Mouse (Mus musculus): ENCODE data around the gene Nav2. TPM values are rescaled to one million over a fixed set of nuclear protein-coding genes. Genes with fewer than 3 reads are reported as not detected.

Gene Nav2
- total and polyA plus RNA-seq, 2 experiments from 2014 or later = 16.3 to 44.0 TPM

DNA sequence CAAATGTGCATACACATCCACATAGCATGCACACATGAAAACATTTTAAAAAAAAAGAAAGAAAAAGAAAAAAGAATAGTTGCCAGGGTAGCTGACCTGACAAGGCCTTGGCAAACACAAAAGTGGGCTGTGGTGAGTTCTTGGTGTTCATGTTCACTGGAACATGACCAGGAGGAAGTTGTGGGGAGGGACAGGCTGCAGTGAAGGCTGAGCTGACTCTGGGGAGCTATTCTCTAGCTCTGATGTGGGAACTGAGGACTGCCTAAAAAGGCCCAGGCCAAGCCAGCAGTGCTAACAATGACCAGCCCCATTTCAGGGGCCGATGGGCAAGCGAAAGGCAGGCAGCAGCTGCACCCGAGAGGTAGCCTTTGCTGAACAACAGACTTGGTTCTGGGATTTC lies 388.6 kb downstream of the Nav2 start:
- no peaks in the 10 kb centered on the region; the same call in 1 of the 2 replicates for H3K4me1 ChIP-seq (ENCODE audit: insufficient read depth)
- no peak for DNase-seq
- no peaks in the 10 kb centered on the region for H3K27me3 ChIP-seq (ENCODE audit: insufficient read depth, low read length)
- 67% methylated on average over 3 of the region's 3 CpGs for WGBS
- H3K36me3 ChIP-seq (ENCODE audit: insufficient read depth) = no peaks in the 10 kb centered on the region
- no peak overlapping the region for H3K27ac ChIP-seq (ENCODE audit: low read depth, low read length)
- ATAC-seq = no peak
- no peaks in the 10 kb centered on the region for H3K9me3 ChIP-seq (ENCODE audit: low read length)
- TF ChIP-seq CTCF (IDR thresholded peaks at IDR 0.05; ENCODE audit: low read depth) = no peak
- no peak overlapping the region for H3K9ac ChIP-seq
- no peak overlapping the region for H3K4me3 ChIP-seq (ENCODE audit: low read depth, low read length)
- H3K4me2 ChIP-seq (ENCODE audit: low read depth) = no peak overlapping the region

DNA sequence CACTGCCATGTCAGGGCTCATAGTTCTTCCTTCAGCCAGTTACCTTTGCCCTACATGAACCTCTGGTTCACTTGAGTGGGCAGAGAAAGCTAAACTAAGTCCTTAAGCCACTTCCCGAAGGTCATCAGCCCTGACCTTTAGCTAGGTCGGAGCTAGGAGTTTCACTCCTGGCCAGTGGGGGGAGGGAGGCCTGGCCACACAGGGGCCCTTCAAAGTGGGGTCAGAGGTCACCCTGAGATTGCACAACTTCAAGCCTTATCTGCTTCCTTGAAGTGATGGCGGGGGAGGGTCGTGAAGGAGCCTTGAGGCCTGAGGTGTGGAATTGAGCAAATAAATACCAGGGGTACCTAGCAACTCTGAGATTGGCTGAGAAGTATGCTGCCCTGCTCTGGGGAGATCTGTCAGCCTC lies 389.9 kb downstream of the Nav2 start:
- no peaks in the 10 kb centered on the region for H3K27me3 ChIP-seq (ENCODE audit: insufficient read depth, low read length)
- ATAC-seq (no peak), DNase-seq (no peak)
- no peak overlapping the region for H3K4me2 ChIP-seq (ENCODE audit: low read depth)
- TF ChIP-seq CTCF (IDR thresholded peaks at IDR 0.05; ENCODE audit: low read depth) = no peak
- 38% methylated on average over 4 of the region's 4 CpGs for WGBS
- no peaks in the 10 kb centered on the region for H3K9me3 ChIP-seq (ENCODE audit: low read length)
- peaks cover 2% of the 10 kb centered on the region for H3K4me1 ChIP-seq (ENCODE audit: insufficient read depth)
- no peaks in the 10 kb centered on the region for H3K36me3 ChIP-seq (ENCODE audit: insufficient read depth)
- no peak overlapping the region for H3K4me3 ChIP-seq (ENCODE audit: low read depth, low read length)
- no peak overlapping the region for H3K9ac ChIP-seq
- no peak overlapping the region for H3K27ac ChIP-seq (ENCODE audit: low read depth, low read length)

DNA sequence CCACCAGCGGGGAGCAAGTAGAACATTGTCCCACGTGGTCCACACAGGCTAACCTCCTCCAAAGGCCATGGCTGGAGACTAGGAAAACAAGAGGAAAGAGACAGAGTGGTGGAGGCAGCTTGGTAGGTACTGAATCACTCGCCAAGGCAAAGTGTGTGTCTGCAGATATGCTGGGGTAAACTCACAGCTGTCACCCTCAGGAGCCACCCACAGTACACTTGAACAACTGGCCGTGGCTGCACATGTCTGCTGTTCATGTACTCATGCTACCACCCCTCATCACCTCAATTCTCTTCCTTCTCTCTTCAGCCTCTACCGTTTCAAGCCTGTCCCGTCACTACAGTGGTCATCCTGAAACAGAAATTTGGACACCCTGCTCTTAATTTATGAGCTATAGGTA lies 393.0 kb downstream of the Nav2 start:
- H3K4me1 ChIP-seq (ENCODE audit: insufficient read depth) = peaks cover 9% of the 10 kb centered on the region
- no peak overlapping the region for H3K27ac ChIP-seq (ENCODE audit: low read depth, low read length)
- TF ChIP-seq CTCF (IDR thresholded peaks at IDR 0.05; ENCODE audit: low read depth) = no peak
- no peak overlapping the region for H3K9ac ChIP-seq
- H3K4me3 ChIP-seq (ENCODE audit: low read depth, low read length) = no peak overlapping the region
- H3K4me2 ChIP-seq (ENCODE audit: low read depth) = no peak overlapping the region
- H3K27me3 ChIP-seq (ENCODE audit: insufficient read depth, low read length) = no peaks in the 10 kb centered on the region
- ATAC-seq = no peak
- WGBS = 93% methylated on average over 6 of the region's 6 CpGs
- no peak for DNase-seq
- H3K36me3 ChIP-seq (ENCODE audit: insufficient read depth) = no peaks in the 10 kb centered on the region
- no peaks in the 10 kb centered on the region for H3K9me3 ChIP-seq (ENCODE audit: low read length)

DNA sequence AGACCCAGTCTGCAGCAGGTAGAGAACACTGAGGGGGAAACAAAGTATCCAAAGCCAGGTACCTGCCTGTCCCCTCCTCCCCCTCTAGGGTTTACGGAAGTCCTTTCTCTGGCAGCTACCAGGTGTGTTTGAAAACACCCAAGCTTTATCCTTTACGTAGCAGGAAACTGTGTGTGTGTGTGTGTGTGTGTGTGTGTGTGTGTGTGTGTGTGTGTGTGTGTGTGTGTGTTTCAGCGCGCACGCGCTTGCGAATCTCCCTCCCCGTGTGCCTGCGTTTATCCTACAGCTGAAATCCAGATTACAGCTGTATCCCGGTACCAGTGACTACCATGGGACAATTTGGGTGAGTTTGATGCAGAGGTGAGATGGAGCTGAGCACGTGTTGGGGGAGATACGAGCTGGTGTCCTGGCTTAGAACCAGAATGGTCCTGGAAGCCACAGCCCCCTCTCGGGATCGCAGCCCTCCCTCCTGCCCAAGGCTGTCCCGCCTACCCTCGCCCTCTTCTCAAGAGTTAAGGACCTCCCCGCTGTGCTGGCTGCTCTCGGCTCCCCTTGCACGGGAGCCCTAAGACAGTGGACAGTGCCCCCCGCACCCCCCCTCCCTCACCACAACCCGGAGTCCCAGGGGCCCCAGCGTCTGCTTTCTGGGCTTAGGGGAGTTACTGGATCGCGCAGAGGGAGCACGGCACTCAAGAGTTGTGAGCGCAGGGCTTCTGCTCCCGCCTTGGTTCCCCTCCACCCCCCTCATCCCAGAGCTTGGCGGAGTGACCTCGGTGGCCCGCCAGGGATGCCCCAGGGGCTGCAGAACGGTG lies 395.3 kb downstream of the Nav2 start:
- DNase-seq (peak; percentile 34), ATAC-seq (peak; percentile 56)
- H3K9me3 ChIP-seq (ENCODE audit: low read length) = no peaks in the 10 kb centered on the region
- H3K4me3 ChIP-seq (ENCODE audit: low read depth, low read length) = peak overlapping the region; percentile 23
- no peak for TF ChIP-seq CTCF (IDR thresholded peaks at IDR 0.05; ENCODE audit: low read depth)
- 4% methylated on average over 31 of the region's 31 CpGs for WGBS
- H3K4me1 ChIP-seq (ENCODE audit: insufficient read depth) = peaks cover 9% of the 10 kb centered on the region; the same call in 1 of the 2 replicates
- H3K27me3 ChIP-seq (ENCODE audit: insufficient read depth, low read length) = no peaks in the 10 kb centered on the region
- H3K4me2 ChIP-seq (ENCODE audit: low read depth) = peak overlapping the region; percentile 53
- no peaks in the 10 kb centered on the region for H3K36me3 ChIP-seq (ENCODE audit: insufficient read depth)
- H3K27ac ChIP-seq (ENCODE audit: low read depth, low read length) = no peak overlapping the region
- no peak overlapping the region for H3K9ac ChIP-seq

DNA sequence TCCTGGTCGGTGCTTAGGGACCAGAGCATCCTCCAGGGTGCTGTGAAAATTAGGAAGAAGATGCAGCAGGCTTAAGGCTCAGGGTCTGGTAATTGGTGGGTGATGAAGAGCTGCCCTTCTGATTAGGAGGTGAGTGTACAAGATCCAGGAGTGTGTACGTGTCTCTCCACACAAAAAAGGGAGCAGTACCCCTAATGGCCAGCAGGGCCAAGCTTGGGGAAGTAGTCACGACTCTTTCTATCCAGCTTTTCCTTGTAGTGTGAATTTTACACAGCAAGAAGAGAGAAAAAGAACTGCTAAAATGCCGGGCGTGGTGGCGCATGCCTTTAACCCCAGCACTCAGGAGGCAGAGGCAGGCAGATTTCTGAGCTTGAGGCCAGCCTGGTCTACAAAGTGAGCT lies 399.2 kb downstream of the Nav2 start:
- no peaks in the 10 kb centered on the region for H3K9me3 ChIP-seq (ENCODE audit: low read length)
- H3K4me2 ChIP-seq (ENCODE audit: low read depth) = no peak overlapping the region
- WGBS = 85% methylated on average over 6 of the region's 6 CpGs
- H3K4me3 ChIP-seq (ENCODE audit: low read depth, low read length) = no peak overlapping the region
- H3K36me3 ChIP-seq (ENCODE audit: insufficient read depth) = no peaks in the 10 kb centered on the region
- H3K27me3 ChIP-seq (ENCODE audit: insufficient read depth, low read length) = no peaks in the 10 kb centered on the region
- ATAC-seq (no peak), DNase-seq (no peak)
- H3K27ac ChIP-seq (ENCODE audit: low read depth, low read length) = no peak overlapping the region
- no peak overlapping the region for H3K9ac ChIP-seq
- H3K4me1 ChIP-seq (ENCODE audit: insufficient read depth) = peaks cover 9% of the 10 kb centered on the region; the same call in 1 of the 2 replicates
- peak; percentile 44 for TF ChIP-seq CTCF (IDR thresholded peaks at IDR 0.05; ENCODE audit: low read depth)

DNA sequence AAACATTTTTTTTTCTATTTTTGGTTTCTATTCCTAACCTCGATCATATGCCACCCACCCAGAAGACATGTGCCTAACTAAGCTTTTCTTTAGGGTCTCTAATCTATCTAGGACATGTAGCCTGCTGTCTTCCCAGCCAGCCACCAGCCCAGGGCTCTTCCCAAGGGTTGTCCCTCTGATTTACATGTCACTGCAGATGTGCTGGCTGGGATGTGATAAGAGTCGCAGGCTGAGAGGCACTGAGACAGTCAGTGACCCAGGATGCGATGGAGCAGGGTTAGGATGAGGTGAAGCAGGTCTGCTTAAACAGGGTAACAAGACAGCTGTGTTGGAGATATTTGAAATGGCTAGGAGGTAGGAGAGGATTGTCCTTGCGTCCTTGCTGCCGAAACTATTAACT lies 401.2 kb downstream of the Nav2 start:
- Histone ChIP-seq H3K9me3 (ENCODE audit: low read length) (no peaks in the 10 kb centered on the region), H3K27ac (ENCODE audit: low read depth, low read length) (no peak overlapping the region), H3K4me3 (ENCODE audit: low read depth, low read length) (no peak overlapping the region), H3K9ac (no peak overlapping the region), H3K27me3 (ENCODE audit: insufficient read depth, low read length) (no peaks in the 10 kb centered on the region), H3K36me3 (ENCODE audit: insufficient read depth) (no peaks in the 10 kb centered on the region), H3K4me2 (ENCODE audit: low read depth) (no peak overlapping the region), H3K4me1 (ENCODE audit: insufficient read depth) (no peaks in the 10 kb centered on the region)
- DNase-seq (no peak), ATAC-seq (no peak)
- WGBS = 77% methylated on average over 5 of the region's 5 CpGs
- no peak for TF ChIP-seq CTCF (IDR thresholded peaks at IDR 0.05; ENCODE audit: low read depth)

DNA sequence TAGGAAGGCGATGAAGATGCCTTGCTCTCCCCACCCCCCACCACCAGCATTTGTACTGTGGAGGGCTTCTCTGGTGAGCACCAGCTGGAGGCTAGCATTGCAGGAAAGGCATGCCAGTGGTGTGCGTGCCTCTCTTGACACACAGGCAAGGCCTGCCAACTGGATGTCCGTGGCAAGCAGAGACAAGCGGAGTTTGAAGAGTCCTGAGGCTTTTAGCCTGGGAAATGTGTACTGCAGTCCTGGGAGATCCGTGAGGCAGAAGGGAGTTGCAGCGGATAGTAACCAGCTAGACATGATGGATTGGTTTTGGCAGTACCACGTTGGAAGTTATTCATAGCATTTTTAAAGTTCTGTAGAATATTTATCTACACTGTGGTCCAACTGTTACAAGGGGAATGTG lies 405.4 kb downstream of the Nav2 start:
- ATAC-seq = no peak
- no peak overlapping the region for H3K9ac ChIP-seq
- WGBS = 59% methylated on average over 7 of the region's 7 CpGs
- no peaks in the 10 kb centered on the region for H3K9me3 ChIP-seq (ENCODE audit: low read length)
- DNase-seq = no peak
- TF ChIP-seq CTCF (IDR thresholded peaks at IDR 0.05; ENCODE audit: low read depth) = no peak
- H3K27ac ChIP-seq (ENCODE audit: low read depth, low read length) = no peak overlapping the region
- H3K36me3 ChIP-seq (ENCODE audit: insufficient read depth) = no peaks in the 10 kb centered on the region
- no peak overlapping the region for H3K4me3 ChIP-seq (ENCODE audit: low read depth, low read length)
- H3K4me1 ChIP-seq (ENCODE audit: insufficient read depth) = no peaks in the 10 kb centered on the region
- H3K27me3 ChIP-seq (ENCODE audit: insufficient read depth, low read length) = no peaks in the 10 kb centered on the region
- H3K4me2 ChIP-seq (ENCODE audit: low read depth) = no peak overlapping the region
